Mouse (Mus musculus): ENCODE data around the gene Fryl. TPM values are rescaled to one million over a fixed set of nuclear protein-coding genes. Genes with fewer than 3 reads are reported as not detected.

Gene Fryl
- polyA plus RNA-seq, 1 experiment: 72.3 TPM

DNA sequence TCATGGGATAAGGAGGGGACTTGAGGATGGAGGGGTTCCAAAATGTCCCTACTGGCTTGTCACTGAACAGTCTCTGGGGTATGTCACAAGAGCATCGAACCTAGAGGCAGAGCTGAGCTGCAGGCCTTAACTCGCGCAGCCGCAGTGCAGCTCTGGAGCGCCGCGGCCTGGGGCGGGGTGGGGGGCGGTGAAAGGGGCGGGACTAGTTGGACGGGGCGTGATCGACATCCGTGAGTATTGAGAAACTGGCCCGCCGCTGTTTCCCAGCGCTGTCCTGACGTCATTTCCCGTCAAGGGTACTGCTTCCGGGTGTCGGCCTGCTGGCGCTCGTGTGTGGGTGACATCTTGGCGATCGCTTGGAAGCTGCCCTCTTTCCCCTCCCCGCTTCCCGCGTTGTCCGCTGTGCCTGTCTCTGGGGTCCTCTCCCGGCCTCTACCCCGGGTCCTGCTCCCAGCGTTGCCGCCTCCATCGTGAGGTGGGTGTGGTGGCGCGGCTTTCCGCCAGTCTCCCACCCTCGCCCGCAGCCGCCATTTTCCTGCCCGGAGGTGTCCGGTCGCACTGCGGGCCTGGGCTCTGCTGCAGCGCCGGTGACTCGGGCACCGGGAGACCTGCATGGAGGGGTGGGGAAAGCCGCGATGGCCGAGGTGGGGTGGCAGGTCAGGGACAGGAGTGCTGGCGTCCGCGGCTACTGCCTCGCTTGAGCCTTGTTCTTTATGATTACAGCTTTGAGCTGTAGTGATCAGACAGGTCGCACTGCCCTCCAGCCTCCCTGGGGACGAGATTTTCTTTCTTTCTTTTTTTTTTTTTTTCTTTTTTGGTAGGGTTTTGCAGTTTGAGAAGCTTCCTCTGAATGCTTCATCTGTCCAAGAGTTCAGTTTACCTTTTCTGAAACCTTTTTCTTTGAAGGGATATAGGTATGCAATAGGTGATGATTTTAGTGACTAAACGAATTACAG lies 36.4 kb upstream of the Fryl start, which contains the start of gene Ociad1:
Gene Ociad1, plus strand, starts transcription at position 283 of the 956 bp plus-strand sequence.
- no peak for TF ChIP-seq CTCF (IDR thresholded peaks at IDR 0.05; ENCODE audit: extremely low read depth, insufficient read depth, insufficient read length, insufficient replicate concordance)
- TF ChIP-seq POLR2A (IDR thresholded peaks at IDR 0.05; ENCODE audit: low read depth, low read length): peak; percentile 86
- 1% methylated on average over 58 of the region's 58 CpGs for WGBS
- Histone ChIP-seq H3K4me3 (ENCODE audit: extremely low read depth, insufficient read depth, insufficient read length) (peak within 1 kb of the TSS; percentile 97), H3K27me3 (ENCODE audit: control insufficient read depth, insufficient read depth, low read length) (no peaks in the 10 kb centered on the region), H3K4me1 (ENCODE audit: control insufficient read depth, insufficient read depth, insufficient read length) (peaks cover 2% of the 10 kb centered on the region; the same call in 1 of the 2 replicates), H3K36me3 (ENCODE audit: control insufficient read depth, insufficient read depth, low read length) (peaks cover 10% of the 10 kb centered on the region), H3K27ac (ENCODE audit: insufficient read depth, low read length) (peak within 1 kb of the TSS; percentile 93)
- peak; percentile 92 to 95 for DNase-seq (ENCODE audit: low read depth in 1 of 2, low spot score in 2 of 2)

DNA sequence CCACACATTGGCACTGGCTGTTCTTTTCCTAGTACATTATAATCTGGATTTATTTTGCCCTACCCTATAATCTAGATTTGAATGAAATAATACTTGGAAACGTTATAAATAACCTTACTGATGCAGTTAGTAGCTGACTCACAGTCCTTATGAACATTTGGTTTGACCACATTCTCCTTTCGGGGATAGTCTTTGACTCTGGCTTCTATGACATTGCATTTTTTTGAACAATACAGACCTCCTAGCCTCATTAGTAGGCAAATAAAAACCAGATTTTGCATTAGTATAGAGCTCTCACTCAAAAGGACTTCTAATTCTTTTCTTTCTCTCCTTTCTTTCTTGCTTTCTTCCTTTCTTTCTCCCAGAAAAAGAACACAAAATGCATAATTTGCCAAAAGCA lies 33.5 kb upstream of the Fryl start:
- no peak for DNase-seq (ENCODE audit: low read depth in 1 of 2, low spot score in 2 of 2)
- 46% methylated on average over 2 of the region's 2 CpGs for WGBS
- H3K4me1 ChIP-seq (ENCODE audit: control insufficient read depth, insufficient read depth, insufficient read length): peaks cover 4% of the 10 kb centered on the region; the same call in 1 of the 2 replicates

DNA sequence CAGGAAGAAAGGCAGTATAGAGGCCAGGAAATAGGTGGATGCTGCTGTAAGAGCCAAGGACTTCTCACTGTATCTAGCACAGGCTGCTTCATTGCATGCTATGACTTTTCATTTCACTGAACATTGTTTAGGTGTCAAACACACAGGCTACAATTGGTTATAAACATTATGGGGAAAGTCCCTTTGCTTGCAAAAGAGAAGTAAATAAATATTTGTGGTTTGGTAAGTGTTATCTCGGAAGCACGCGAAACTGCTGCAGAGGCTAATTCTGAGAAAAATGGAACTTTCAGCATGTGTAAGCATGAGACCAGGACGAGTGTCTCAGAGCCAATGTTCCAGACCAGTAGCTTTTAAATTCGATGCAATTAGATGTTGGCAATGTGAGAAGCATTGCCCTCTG lies 30.2 kb upstream of the Fryl start:
- Histone ChIP-seq H3K27ac (ENCODE audit: insufficient read depth, low read length) (no peak overlapping the region), H3K4me1 (ENCODE audit: control insufficient read depth, insufficient read depth, insufficient read length) (peaks cover 2% of the 10 kb centered on the region; the same call in 1 of the 2 replicates), H3K27me3 (ENCODE audit: control insufficient read depth, insufficient read depth, low read length) (no peaks in the 10 kb centered on the region), H3K4me3 (ENCODE audit: extremely low read depth, insufficient read depth, insufficient read length) (no peak overlapping the region), H3K36me3 (ENCODE audit: control insufficient read depth, insufficient read depth, low read length) (no peaks in the 10 kb centered on the region)
- 26% methylated on average over 5 of the region's 5 CpGs for WGBS
- DNase-seq (ENCODE audit: low read depth in 1 of 2, low spot score in 2 of 2): peak in 1 of 2 experiments; percentile 7
- TF ChIP-seq POLR2A (IDR thresholded peaks at IDR 0.05; ENCODE audit: low read depth, low read length) (no peak), CTCF (IDR thresholded peaks at IDR 0.05; ENCODE audit: extremely low read depth, insufficient read depth, insufficient read length, insufficient replicate concordance) (no peak)

More for the DNA sequence above, 33.5 kb upstream of the Fryl start:
- Histone ChIP-seq H3K4me3 (ENCODE audit: extremely low read depth, insufficient read depth, insufficient read length) (no peak overlapping the region), H3K27ac (ENCODE audit: insufficient read depth, low read length) (no peak overlapping the region), H3K27me3 (ENCODE audit: control insufficient read depth, insufficient read depth, low read length) (no peaks in the 10 kb centered on the region), H3K36me3 (ENCODE audit: control insufficient read depth, insufficient read depth, low read length) (peaks cover 2% of the 10 kb centered on the region)
- TF ChIP-seq CTCF (IDR thresholded peaks at IDR 0.05; ENCODE audit: extremely low read depth, insufficient read depth, insufficient read length, insufficient replicate concordance): no peak
- TF ChIP-seq POLR2A (IDR thresholded peaks at IDR 0.05; ENCODE audit: low read depth, low read length): no peak

DNA sequence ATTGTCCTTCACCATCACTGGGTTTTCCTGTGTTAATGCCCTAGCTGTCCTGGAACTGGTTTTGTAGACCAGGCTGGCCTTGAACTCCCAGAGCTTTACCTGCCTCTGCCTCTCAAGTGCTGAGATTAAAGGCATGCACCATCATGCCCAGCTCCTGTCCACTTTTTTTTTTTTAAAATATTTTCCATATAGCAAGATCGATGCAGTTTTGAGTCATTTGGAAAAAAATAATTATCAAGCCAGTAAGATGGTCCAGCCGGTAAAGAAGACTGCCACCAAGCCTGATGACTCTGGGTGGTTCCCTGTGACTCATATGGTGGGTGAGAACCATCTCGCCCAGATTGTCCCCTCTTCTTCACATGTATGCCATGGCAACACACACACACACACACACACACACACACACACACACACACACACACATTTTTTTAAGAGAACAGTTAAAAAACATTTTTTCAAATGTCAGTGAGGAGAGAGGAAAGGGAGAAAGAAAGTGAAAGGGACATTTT lies 29.1 kb upstream of the Fryl start:
- TF ChIP-seq CTCF (IDR thresholded peaks at IDR 0.05; ENCODE audit: extremely low read depth, insufficient read depth, insufficient read length, insufficient replicate concordance): no peak
- TF ChIP-seq POLR2A (IDR thresholded peaks at IDR 0.05; ENCODE audit: low read depth, low read length): no peak
- H3K27ac ChIP-seq (ENCODE audit: insufficient read depth, low read length): no peak overlapping the region
- H3K27me3 ChIP-seq (ENCODE audit: control insufficient read depth, insufficient read depth, low read length): no peaks in the 10 kb centered on the region
- WGBS: 84% methylated on average over 3 of the region's 3 CpGs
- H3K4me3 ChIP-seq (ENCODE audit: extremely low read depth, insufficient read depth, insufficient read length): no peak overlapping the region
- no peak for DNase-seq (ENCODE audit: low read depth in 1 of 2, low spot score in 2 of 2)
- H3K36me3 ChIP-seq (ENCODE audit: control insufficient read depth, insufficient read depth, low read length): no peaks in the 10 kb centered on the region
- H3K4me1 ChIP-seq (ENCODE audit: control insufficient read depth, insufficient read depth, insufficient read length): peaks cover 2% of the 10 kb centered on the region; the same call in 1 of the 2 replicates

DNA sequence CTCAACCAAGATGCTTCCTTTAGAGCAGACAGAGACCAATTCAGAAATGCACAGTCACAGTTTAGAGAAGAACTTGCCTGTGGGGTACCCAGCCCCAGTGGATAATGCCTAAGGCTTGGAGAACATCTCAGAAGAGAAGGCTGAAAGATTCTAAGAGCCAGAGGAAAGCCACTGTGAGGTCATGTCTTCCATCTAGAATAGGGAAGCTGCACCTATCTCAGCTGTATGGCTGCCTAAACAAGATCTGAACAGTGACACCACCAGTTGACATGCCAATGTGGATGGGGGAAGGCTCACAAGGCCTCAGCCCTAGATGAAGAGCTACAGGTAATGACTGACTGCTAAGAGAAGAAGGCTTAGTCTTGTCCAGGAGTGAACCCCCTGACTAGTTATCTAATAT lies 27.6 kb upstream of the Fryl start:
- no peaks in the 10 kb centered on the region for H3K36me3 ChIP-seq (ENCODE audit: control insufficient read depth, insufficient read depth, low read length)
- TF ChIP-seq POLR2A (IDR thresholded peaks at IDR 0.05; ENCODE audit: low read depth, low read length) (no peak), CTCF (IDR thresholded peaks at IDR 0.05; ENCODE audit: extremely low read depth, insufficient read depth, insufficient read length, insufficient replicate concordance) (no peak)

GRCm38 (mm10) chr5:73280567-73280850 lies 24.1 kb upstream of the Fryl start:
- no peak for DNase-seq (ENCODE audit: low read depth in 1 of 2, low spot score in 2 of 2)
- H3K27ac ChIP-seq (ENCODE audit: insufficient read depth, low read length): no peak overlapping the region
- H3K27me3 ChIP-seq (ENCODE audit: control insufficient read depth, insufficient read depth, low read length): no peaks in the 10 kb centered on the region
- no peaks in the 10 kb centered on the region for H3K36me3 ChIP-seq (ENCODE audit: control insufficient read depth, insufficient read depth, low read length)
- H3K4me3 ChIP-seq (ENCODE audit: extremely low read depth, insufficient read depth, insufficient read length): no peak overlapping the region
- no peaks in the 10 kb centered on the region for H3K4me1 ChIP-seq (ENCODE audit: control insufficient read depth, insufficient read depth, insufficient read length)
- TF ChIP-seq CTCF (IDR thresholded peaks at IDR 0.05; ENCODE audit: extremely low read depth, insufficient read depth, insufficient read length, insufficient replicate concordance) (no peak), POLR2A (IDR thresholded peaks at IDR 0.05; ENCODE audit: low read depth, low read length) (no peak)
- 72% methylated on average over 4 of the region's 4 CpGs for WGBS

More for the DNA sequence above, 27.6 kb upstream of the Fryl start:
- no peak overlapping the region for H3K4me3 ChIP-seq (ENCODE audit: extremely low read depth, insufficient read depth, insufficient read length)
- H3K27me3 ChIP-seq (ENCODE audit: control insufficient read depth, insufficient read depth, low read length): no peaks in the 10 kb centered on the region
- no peak for DNase-seq (ENCODE audit: low read depth in 1 of 2, low spot score in 2 of 2)
- H3K27ac ChIP-seq (ENCODE audit: insufficient read depth, low read length): no peak overlapping the region
- peaks cover 2% of the 10 kb centered on the region; the same call in 1 of the 2 replicates for H3K4me1 ChIP-seq (ENCODE audit: control insufficient read depth, insufficient read depth, insufficient read length)

Data from spleen, adult 2 months (tissue).